Mouse (Mus musculus) liver, embryonic 14.5 days (tissue): ENCODE results near the gene Kcnma1.

ENCODE experiments used
- CTCF ChIP-seq: IDR thresholded peaks from 2 replicates; pipeline ENCODE4 v1.5.1; 2016; ENCODE audit warnings: antibody characterized with exemption, low read depth, control low read depth
- EP300 ChIP-seq: IDR thresholded peaks from 2 replicates; pipeline ENCODE4 v1.6.1; 2016; ENCODE audit warnings: antibody characterized with exemption, low read depth

DNA sequence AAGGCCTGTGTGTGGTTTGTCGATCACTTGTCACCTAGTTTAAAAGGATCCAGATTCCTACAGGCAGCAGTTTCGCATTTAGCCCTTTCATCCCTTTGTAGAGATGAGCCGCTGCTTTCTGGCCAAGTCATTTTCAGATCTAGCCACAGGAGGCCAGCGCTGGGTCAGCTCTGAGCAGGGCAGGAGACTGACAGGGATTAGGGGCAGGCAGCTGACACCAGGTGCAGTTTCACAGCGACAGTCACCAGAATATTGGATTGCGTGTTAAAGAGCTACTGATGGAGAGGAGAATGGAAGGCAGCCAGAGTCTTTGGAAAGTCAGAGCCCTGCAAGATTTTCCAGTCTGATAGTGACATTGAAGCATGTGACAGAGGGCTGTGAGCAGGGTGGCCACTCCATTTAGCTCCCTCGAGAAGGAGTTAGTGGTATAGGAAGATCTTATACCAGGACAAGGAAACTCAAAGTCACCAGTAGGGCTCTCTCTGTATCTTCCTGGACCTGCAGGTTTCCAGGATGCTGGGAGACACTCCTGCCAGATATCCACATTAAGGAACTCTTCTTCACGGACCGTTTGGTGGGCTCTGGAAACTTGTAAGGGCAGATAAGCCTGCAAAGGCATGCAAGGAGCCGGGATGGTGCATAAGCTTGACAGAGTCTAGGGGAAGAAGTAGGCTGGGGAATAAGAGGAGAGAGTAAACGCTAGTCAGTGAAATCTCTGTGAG lies 21.4 kb upstream of the Kcnma1 start:
- TF ChIP-seq CTCF: no peak
- no peak for TF ChIP-seq EP300
